Mouse (Mus musculus): ENCODE measurements around the gene Spns3. TPM values are rescaled to one million over a fixed set of nuclear protein-coding genes. Genes with fewer than 3 reads are reported as not detected.
A peak's percentile ranks its signal among the peaks of the same experiment; 100 is the strongest.

Gene Spns3
- polyA plus RNA-seq, 1 experiment from 2014 or later = 12.2 TPM

DNA sequence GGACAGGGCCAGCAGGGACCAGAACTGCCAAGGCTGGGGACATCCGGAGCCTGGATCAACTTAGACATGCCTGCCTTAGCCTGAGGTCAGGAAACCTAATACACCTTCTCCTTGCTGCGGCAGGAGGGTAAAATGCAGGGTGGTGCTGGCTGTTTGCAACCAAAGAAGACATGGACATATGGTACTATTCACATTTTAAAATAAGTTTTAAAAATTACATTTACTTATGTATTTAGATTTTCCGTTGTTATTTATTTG lies 32.1 kb upstream of the Spns3 start:
- no peaks in the 10 kb centered on the region for H3K36me3 ChIP-seq (ENCODE audit: control insufficient read depth, insufficient read depth)
- no peak for ATAC-seq
- no peak overlapping the region for H3K9ac ChIP-seq (ENCODE audit: low read depth, low read length)
- no peak overlapping the region for H3K4me3 ChIP-seq (ENCODE audit: low read depth, low read length)
- TF ChIP-seq CTCF (IDR thresholded peaks at IDR 0.05; ENCODE audit: low read depth) = no peak
- H3K9me3 ChIP-seq (ENCODE audit: control insufficient read depth) = no peaks in the 10 kb centered on the region
- H3K4me1 ChIP-seq (replicated peaks; ENCODE audit: control insufficient read depth, insufficient read depth, low read length) = no peaks in the 10 kb centered on the region
- 83% methylated on average over 3 of the region's 3 CpGs for WGBS
- no peaks in the 10 kb centered on the region for H3K27me3 ChIP-seq (replicated peaks; ENCODE audit: control insufficient read depth, insufficient read depth, low read length)
- no peak overlapping the region for H3K27ac ChIP-seq (ENCODE audit: low read depth, low read length)
- no peak overlapping the region for H3K4me2 ChIP-seq (replicated peaks; ENCODE audit: low read depth)

DNA sequence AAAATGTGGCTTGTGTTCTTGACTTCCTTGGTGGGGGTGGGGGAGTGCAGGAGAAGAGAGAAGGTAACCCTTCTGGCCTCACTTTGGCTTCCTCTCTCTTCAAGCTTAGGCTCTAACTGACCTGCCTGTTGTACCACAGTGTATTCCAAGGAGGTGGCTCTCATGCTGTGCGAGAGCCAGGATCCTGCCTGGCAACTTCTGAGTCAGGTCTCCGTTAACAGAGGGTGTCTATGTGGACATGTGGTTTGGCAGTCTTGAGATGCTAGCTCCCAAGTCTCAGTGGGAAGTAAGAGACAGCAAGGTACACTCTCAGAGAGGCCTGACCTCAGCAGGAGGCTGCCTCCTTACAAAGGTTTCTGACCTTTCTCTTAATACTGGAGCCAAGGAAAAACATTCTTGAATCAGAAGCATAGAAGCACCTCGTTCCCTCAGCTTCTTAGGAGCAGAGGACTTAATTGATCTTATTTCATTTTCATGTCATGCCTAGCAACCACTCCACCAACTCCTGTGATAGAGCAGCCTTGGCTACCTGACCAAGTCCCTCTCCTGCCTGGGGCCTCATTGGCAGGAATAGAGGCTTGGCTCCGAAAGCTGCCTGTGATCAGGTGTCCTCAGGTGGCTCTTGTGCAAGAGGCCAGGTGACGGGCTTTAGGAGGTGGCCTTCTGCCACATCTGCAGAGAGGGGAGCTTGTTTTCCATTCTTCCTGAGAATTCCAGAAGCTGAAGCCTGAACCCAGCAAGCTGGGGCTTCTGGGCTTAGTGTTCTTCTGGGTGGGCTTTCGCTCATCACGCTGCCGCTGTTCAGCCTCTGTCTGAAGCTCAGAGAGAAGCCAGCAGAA lies 31.5 kb upstream of the Spns3 start:
- peak; percentile 55 for ATAC-seq
- H3K36me3 ChIP-seq (ENCODE audit: control insufficient read depth, insufficient read depth) = no peaks in the 10 kb centered on the region
- no peaks in the 10 kb centered on the region for H3K4me1 ChIP-seq (replicated peaks; ENCODE audit: control insufficient read depth, insufficient read depth, low read length)
- no peak for TF ChIP-seq CTCF (IDR thresholded peaks at IDR 0.05; ENCODE audit: low read depth)
- H3K4me3 ChIP-seq (ENCODE audit: low read depth, low read length) = no peak overlapping the region
- H3K4me2 ChIP-seq (replicated peaks; ENCODE audit: low read depth) = no peak overlapping the region
- H3K27me3 ChIP-seq (replicated peaks; ENCODE audit: control insufficient read depth, insufficient read depth, low read length) = no peaks in the 10 kb centered on the region
- no peak overlapping the region for H3K9ac ChIP-seq (ENCODE audit: low read depth, low read length)
- WGBS = 70% methylated on average over 8 of the region's 8 CpGs
- no peaks in the 10 kb centered on the region for H3K9me3 ChIP-seq (ENCODE audit: control insufficient read depth)
- no peak overlapping the region for H3K27ac ChIP-seq (ENCODE audit: low read depth, low read length)

DNA sequence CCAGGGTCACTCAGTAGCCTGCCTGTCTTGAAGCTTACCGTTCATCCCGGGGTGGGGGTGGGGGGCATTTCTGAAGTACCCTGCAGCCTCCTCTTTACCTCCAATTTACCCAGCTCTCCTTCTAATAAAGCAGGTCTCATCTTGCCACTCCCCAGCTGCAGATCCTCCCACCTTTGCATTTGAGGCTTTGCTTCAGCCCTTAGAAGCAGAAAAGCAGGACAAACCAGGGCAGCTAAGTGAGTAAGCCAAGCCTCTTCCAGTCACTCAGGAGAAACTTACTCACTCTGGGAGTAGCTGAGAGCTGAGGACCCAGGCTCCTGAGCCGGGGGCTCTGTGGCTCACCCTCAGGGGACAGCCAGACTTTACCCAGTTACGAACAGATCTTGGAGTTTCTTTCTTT lies 28.2 kb upstream of the Spns3 start:
- Histone ChIP-seq H3K4me3 (ENCODE audit: low read depth, low read length) (no peak overlapping the region), H3K27me3 (replicated peaks; ENCODE audit: control insufficient read depth, insufficient read depth, low read length) (no peaks in the 10 kb centered on the region), H3K9ac (ENCODE audit: low read depth, low read length) (no peak overlapping the region), H3K4me2 (replicated peaks; ENCODE audit: low read depth) (no peak overlapping the region), H3K27ac (ENCODE audit: low read depth, low read length) (no peak overlapping the region), H3K36me3 (ENCODE audit: control insufficient read depth, insufficient read depth) (no peaks in the 10 kb centered on the region), H3K4me1 (replicated peaks; ENCODE audit: control insufficient read depth, insufficient read depth, low read length) (no peaks in the 10 kb centered on the region), H3K9me3 (ENCODE audit: control insufficient read depth) (no peaks in the 10 kb centered on the region)
- TF ChIP-seq CTCF (IDR thresholded peaks at IDR 0.05; ENCODE audit: low read depth) = no peak
- WGBS = 88% methylated on average over 4 of the region's 4 CpGs
- ATAC-seq = no peak

DNA sequence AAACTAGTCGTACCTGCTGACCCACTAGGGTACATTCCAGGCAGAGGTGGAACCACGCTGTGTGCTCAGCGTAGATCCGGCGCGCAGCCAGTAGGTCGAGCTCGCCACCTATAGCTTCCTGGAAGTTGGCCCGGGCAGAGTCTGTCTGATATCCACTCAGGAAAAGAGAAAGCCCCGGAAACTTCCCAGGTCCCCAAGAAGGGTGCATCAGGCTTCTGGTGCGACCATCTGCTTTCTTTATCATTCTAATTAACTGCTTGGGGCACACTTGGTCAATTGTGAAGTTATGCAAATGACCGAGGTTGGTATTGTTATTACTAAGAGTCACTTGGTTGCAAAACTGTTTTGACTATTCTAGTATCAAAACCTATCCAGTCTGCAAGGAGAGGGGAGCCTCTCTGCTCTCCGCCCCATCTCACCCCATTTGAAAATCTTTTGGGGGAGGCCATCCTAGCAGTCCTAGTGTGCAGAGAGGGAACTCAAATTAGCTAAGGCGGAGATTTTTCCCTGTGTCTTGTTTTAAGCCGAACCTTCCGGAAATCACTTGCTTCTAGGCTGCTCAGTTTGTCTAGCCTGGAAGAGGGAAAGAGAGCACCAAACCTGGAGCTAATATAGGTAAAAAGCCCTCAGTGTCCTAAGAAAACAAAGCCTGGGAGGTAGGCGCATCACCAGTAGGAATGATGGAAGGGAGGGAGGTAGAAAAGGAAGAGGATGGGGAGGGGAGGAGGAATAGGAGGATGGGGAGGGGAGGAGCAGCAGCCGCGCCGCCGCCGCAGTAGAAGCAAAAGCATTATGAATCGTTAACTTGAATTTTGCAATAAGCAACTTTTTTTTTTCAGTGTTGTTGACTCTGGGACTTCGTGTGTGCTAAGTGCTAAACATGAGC lies 26.4 kb upstream of the Spns3 start:
- H3K4me3 ChIP-seq (ENCODE audit: low read depth, low read length) = peak overlapping the region; percentile 39
- no peaks in the 10 kb centered on the region for H3K27me3 ChIP-seq (replicated peaks; ENCODE audit: control insufficient read depth, insufficient read depth, low read length)
- 8% methylated on average over 24 of the region's 24 CpGs for WGBS
- H3K9me3 ChIP-seq (ENCODE audit: control insufficient read depth) = no peaks in the 10 kb centered on the region
- H3K4me1 ChIP-seq (replicated peaks; ENCODE audit: control insufficient read depth, insufficient read depth, low read length) = no peaks in the 10 kb centered on the region
- H3K4me2 ChIP-seq (replicated peaks; ENCODE audit: low read depth) = peak overlapping the region; percentile 73
- ATAC-seq = peak; percentile 55; the same call in 1 of the 2 replicates
- H3K9ac ChIP-seq (ENCODE audit: low read depth, low read length) = peak overlapping the region; percentile 26
- no peak overlapping the region for H3K27ac ChIP-seq (ENCODE audit: low read depth, low read length)
- no peaks in the 10 kb centered on the region for H3K36me3 ChIP-seq (ENCODE audit: control insufficient read depth, insufficient read depth)
- peak; percentile 60 for TF ChIP-seq CTCF (IDR thresholded peaks at IDR 0.05; ENCODE audit: low read depth)

DNA sequence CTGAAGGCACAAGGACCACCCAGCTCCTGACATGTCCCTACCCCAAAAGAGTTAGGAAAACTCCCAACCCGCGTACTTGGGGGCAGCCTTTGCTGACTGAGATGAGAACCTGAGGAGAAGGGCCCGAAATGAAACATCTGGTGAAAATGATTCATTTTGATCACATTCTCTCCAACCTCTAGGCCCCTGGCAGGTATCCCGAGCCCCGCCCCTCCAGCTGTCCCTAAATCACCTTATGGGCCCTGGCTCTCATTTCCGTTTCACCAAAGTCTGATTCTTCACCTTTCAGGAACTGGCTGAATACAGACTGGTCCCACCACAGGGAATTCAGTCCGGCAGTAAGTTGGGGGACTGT lies 25.8 kb upstream of the Spns3 start:
- H3K4me1 ChIP-seq (replicated peaks; ENCODE audit: control insufficient read depth, insufficient read depth, low read length) = no peaks in the 10 kb centered on the region
- H3K27ac ChIP-seq (ENCODE audit: low read depth, low read length) = no peak overlapping the region
- H3K9me3 ChIP-seq (ENCODE audit: control insufficient read depth) = no peaks in the 10 kb centered on the region
- H3K9ac ChIP-seq (ENCODE audit: low read depth, low read length) = peak overlapping the region; percentile 26
- peak; percentile 34; the same call in 1 of the 2 replicates for ATAC-seq
- peak overlapping the region; percentile 73 for H3K4me2 ChIP-seq (replicated peaks; ENCODE audit: low read depth)
- H3K27me3 ChIP-seq (replicated peaks; ENCODE audit: control insufficient read depth, insufficient read depth, low read length) = no peaks in the 10 kb centered on the region
- H3K4me3 ChIP-seq (ENCODE audit: low read depth, low read length) = peak overlapping the region; percentile 39
- TF ChIP-seq CTCF (IDR thresholded peaks at IDR 0.05; ENCODE audit: low read depth) = no peak
- WGBS = 30% methylated on average over 7 of the region's 7 CpGs
- H3K36me3 ChIP-seq (ENCODE audit: control insufficient read depth, insufficient read depth) = no peaks in the 10 kb centered on the region

DNA sequence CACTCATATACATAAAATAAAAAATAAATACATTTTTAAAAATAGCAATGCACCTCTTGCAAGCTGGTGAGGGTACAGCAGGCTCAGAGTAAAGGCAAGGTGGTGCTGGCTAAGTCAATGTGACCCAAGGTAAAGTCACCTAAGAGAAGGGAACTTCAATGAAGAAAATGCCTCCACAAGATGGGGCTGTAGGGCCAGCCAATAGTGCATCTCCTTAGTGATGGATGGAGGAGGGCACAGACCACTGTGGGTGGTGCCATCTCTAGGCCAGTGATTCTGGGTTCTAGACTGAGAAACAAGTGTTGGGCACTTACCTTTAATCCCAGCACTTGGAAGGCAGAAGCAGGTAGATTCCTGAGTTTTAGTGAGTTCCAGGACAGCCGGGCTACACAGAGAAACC lies 23.5 kb upstream of the Spns3 start:
- no peaks in the 10 kb centered on the region for H3K36me3 ChIP-seq (ENCODE audit: control insufficient read depth, insufficient read depth)
- H3K9me3 ChIP-seq (ENCODE audit: control insufficient read depth) = no peaks in the 10 kb centered on the region
- H3K9ac ChIP-seq (ENCODE audit: low read depth, low read length) = no peak overlapping the region
- H3K4me2 ChIP-seq (replicated peaks; ENCODE audit: low read depth) = no peak overlapping the region
- no peak for ATAC-seq
- peak; percentile 82 for TF ChIP-seq CTCF (IDR thresholded peaks at IDR 0.05; ENCODE audit: low read depth)
- no peaks in the 10 kb centered on the region for H3K27me3 ChIP-seq (replicated peaks; ENCODE audit: control insufficient read depth, insufficient read depth, low read length)
- H3K4me1 ChIP-seq (replicated peaks; ENCODE audit: control insufficient read depth, insufficient read depth, low read length) = no peaks in the 10 kb centered on the region
- no peak overlapping the region for H3K4me3 ChIP-seq (ENCODE audit: low read depth, low read length)
- H3K27ac ChIP-seq (ENCODE audit: low read depth, low read length) = no peak overlapping the region
- 93% methylated on average over 1 of the region's 1 CpGs for WGBS
